Mouse (Mus musculus): ENCODE measurements at regions not wholly inside any gene's neighbourhood (a gene's known extent, or its start where the extent isn't known, plus 50 kb on each side); places are given as distances from the start of the nearest gene placed in this dataset.

DNA sequence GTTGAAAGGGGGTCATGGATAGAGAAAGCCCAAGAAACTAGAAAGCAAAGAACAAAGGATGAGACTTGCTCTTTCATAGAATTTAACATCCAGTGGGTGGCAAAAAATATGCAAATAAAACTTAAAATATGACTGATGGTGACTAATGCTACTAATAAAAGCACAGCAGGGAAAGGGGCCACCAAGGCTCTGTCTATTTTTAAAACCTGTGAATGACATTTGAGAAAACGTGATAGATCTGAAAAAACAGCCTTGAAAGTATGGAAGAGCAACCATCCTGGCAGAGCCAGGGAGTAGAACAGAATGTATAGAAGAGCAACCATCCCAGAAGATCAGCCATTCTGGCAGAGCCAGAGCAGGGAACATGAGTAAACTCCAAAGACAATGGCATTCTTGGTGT, 91.9 kb upstream of the Hs3st1 start:
- no peak for DNase-seq (ENCODE audit: low spot score in 2 of 2)

GRCm38 (mm10) chr5:39841186-39841585, 85.9 kb upstream of the Hs3st1 start:
- no peak for DNase-seq (ENCODE audit: low spot score in 2 of 2)

- no peak for DNase-seq (ENCODE audit: low spot score in 2 of 2)
Observed at GRCm38 (mm10) chr5:39840576-39840975, 85.3 kb upstream of the Hs3st1 start.

GRCm38 (mm10) chr5:39832565-39832964, 77.3 kb upstream of the Hs3st1 start:
- no peak for DNase-seq (ENCODE audit: low spot score in 2 of 2)

GRCm38 (mm10) chr5:39824680-39825079, 69.4 kb upstream of the Hs3st1 start:
- DNase-seq (ENCODE audit: low spot score in 2 of 2): no peak

DNA sequence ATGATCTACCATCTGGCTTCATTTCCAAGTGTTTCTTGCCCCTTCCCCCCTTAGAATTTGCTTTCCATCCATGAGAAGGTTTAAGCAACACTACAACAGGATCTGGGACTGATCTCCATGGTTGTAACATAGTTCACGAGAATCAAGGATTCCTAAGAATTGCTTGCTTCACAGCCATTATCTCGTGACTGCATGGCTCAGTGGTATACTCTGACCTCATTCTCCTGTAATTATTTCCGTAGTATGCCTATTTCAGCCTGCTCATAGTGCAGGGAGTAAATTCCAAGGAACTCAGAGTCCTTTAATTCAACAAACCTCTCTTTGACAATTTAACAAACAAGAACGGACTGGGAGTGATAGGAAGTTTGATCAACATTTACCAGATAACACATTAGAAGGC, 51.4 kb upstream of the Hs3st1 start:
- no peak for DNase-seq (ENCODE audit: low spot score in 2 of 2)

All from cerebellum, postnatal 4 days (tissue).